Mouse (Mus musculus): ENCODE measurements around the gene Ak5.

Gene Ak5

GRCm38 (mm10) chr3:152520074-152520473 lies 148.1 kb downstream of the Ak5 start:
- no peak for DNase-seq (ENCODE audit: low read depth, low spot score)

GRCm38 (mm10) chr3:152519556-152519955 lies 148.6 kb downstream of the Ak5 start:
- no peak for DNase-seq (ENCODE audit: low read depth, low spot score)

GRCm38 (mm10) chr3:152516569-152516968 lies 151.6 kb downstream of the Ak5 start:
- DNase-seq (ENCODE audit: low read depth, low spot score): no peak

GRCm38 (mm10) chr3:152515959-152516358 lies 152.2 kb downstream of the Ak5 start:
- no peak for DNase-seq (ENCODE audit: low read depth, low spot score)

- no peak for DNase-seq (ENCODE audit: low read depth, low spot score)
Observed at GRCm38 (mm10) chr3:152512517-152512916, 155.6 kb downstream of the Ak5 start.

GRCm38 (mm10) chr3:152509268-152509667 lies 158.9 kb downstream of the Ak5 start:
- no peak for DNase-seq (ENCODE audit: low read depth, low spot score)

GRCm38 (mm10) chr3:152508419-152508993 lies 159.7 kb downstream of the Ak5 start:
- DNase-seq (ENCODE audit: low read depth, low spot score): no peak

- DNase-seq (ENCODE audit: low read depth, low spot score): no peak
Observed at GRCm38 (mm10) chr3:152507900-152508299, 160.3 kb downstream of the Ak5 start.

- DNase-seq (ENCODE audit: low read depth, low spot score): no peak
Observed at GRCm38 (mm10) chr3:152498968-152499696, 169.0 kb downstream of the Ak5 start.

GRCm38 (mm10) chr3:152497842-152498241 lies 170.3 kb downstream of the Ak5 start:
- DNase-seq (ENCODE audit: low read depth, low spot score): no peak

GRCm38 (mm10) chr3:152497084-152497483 lies 171.1 kb downstream of the Ak5 start:
- DNase-seq (ENCODE audit: low read depth, low spot score): no peak

- no peak for DNase-seq (ENCODE audit: low read depth, low spot score)
Observed at GRCm38 (mm10) chr3:152495415-152495898, 172.7 kb downstream of the Ak5 start.

- DNase-seq (ENCODE audit: low read depth, low spot score): peak; percentile 32
Observed at GRCm38 (mm10) chr3:152494667-152495360, 173.3 kb downstream of the Ak5 start.

GRCm38 (mm10) chr3:152493813-152494212 lies 174.3 kb downstream of the Ak5 start:
- no peak for DNase-seq (ENCODE audit: low read depth, low spot score)

GRCm38 (mm10) chr3:152492241-152492640 lies 175.9 kb downstream of the Ak5 start:
- DNase-seq (ENCODE audit: low read depth, low spot score): no peak

- no peak for DNase-seq (ENCODE audit: low read depth, low spot score)
Observed at GRCm38 (mm10) chr3:152490423-152490822, 177.7 kb downstream of the Ak5 start.

GRCm38 (mm10) chr3:152488964-152489363 lies 179.2 kb downstream of the Ak5 start:
- DNase-seq (ENCODE audit: low read depth, low spot score): no peak

GRCm38 (mm10) chr3:152484206-152484605 lies 184.0 kb downstream of the Ak5 start:
- DNase-seq (ENCODE audit: low read depth, low spot score): peak; percentile 61

GRCm38 (mm10) chr3:152483800-152484199 lies 184.4 kb downstream of the Ak5 start:
- no peak for DNase-seq (ENCODE audit: low read depth, low spot score)

- DNase-seq (ENCODE audit: low read depth, low spot score): no peak
Observed at GRCm38 (mm10) chr3:152482182-152482581, 186.0 kb downstream of the Ak5 start.

- no peak for DNase-seq (ENCODE audit: low read depth, low spot score)
Observed at GRCm38 (mm10) chr3:152480336-152480735, 187.8 kb downstream of the Ak5 start.

- peak; percentile 71 for DNase-seq (ENCODE audit: low read depth, low spot score)
Observed at GRCm38 (mm10) chr3:152478599-152479435, 189.3 kb downstream of the Ak5 start.
